Mouse (Mus musculus) forebrain, embryonic 16.5 days (tissue): ENCODE data around the gene Fam180a. TPM values are rescaled to one million over a fixed set of nuclear protein-coding genes. Genes with fewer than 3 reads are reported as not detected.

Experiments used
- ATAC-seq: fragments of 200-750 bp; cut with Nextera tagmentation; 2 replicates; pipeline ENCODE4 v1.8.0; 2017; ENCODE audit warnings: mild to moderate bottlenecking, moderate library complexity
- H3K27ac ChIP-seq: fragments of 300-500 bp; sonication (generic); 2 replicates; pipeline ENCODE4 v1.5.1; 2014; ENCODE audit warnings: low read length, control low read depth
- H3K27me3 ChIP-seq: fragments of 300-500 bp; sonication (generic); replicated peaks from 2 replicates; pipeline ENCODE4 v1.6.1; 2014; ENCODE audit warnings: low read length; ENCODE audit not compliant: control insufficient read depth, insufficient read depth
- H3K36me3 ChIP-seq: fragments of 300-500 bp; sonication (generic); 2 replicates; pipeline ENCODE4 v1.6.1; 2014; ENCODE audit not compliant: control insufficient read depth, insufficient read depth
- H3K4me1 ChIP-seq: fragments of 300-500 bp; sonication (generic); replicated peaks from 2 replicates; pipeline ENCODE4 v1.6.1; 2014; ENCODE audit warnings: low read length; ENCODE audit not compliant: control insufficient read depth, insufficient read depth
- H3K4me2 ChIP-seq: fragments of 300-500 bp; sonication (generic); 2 replicates; pipeline ENCODE4 v1.6.1; 2014; ENCODE audit warnings: mild to moderate bottlenecking, low read length, control low read depth
- H3K4me3 ChIP-seq: fragments of 300-500 bp; sonication (generic); replicated peaks from 2 replicates; pipeline ENCODE4 v1.5.1; 2014; ENCODE audit warnings: mild to moderate bottlenecking, low read length, control low read depth
- H3K9ac ChIP-seq: fragments of 300-500 bp; sonication (generic); replicated peaks from 2 replicates; pipeline ENCODE4 v1.6.1; 2014; ENCODE audit warnings: low read depth, low read length, control low read depth
- H3K9me3 ChIP-seq: fragments of 300-500 bp; sonication (generic); 2 replicates; pipeline ENCODE4 v1.6.1; 2016; ENCODE audit warnings: low read length; ENCODE audit not compliant: control insufficient read depth
- WGBS: fragments of 180-500 bp; shearing (Covaris S2); extraction: QIAGEN DNeasy Blood & Tissue Kit; methylation state at CpG from one replicate; pipeline ENCODE4 v1.1.7; 2014; 5-methylcytosine and 5-hydroxymethylcytosine counted together
- polyA plus RNA-seq: library from polyadenylated mRNA; unstranded; fragments of >200 nt; fragmentation: Nextera tagmentation; extraction: Ambion mirVana; gene quantifications from 2 replicates; pipeline ENCODE4 v1.2.1, GENCODE M21; 2015

The Fam180a gene
- polyA plus RNA-seq, 1 experiment from 2014 or later = 1.0 TPM

GRCm38 (mm10) chr6:35273391-35274082 is 52.4 kb downstream of the Fam180a start:
- Histone ChIP-seq H3K4me2 (no peak overlapping the region), H3K9ac (no peak overlapping the region), H3K4me3 (no peak overlapping the region), H3K27me3 (no peaks in the 10 kb centered on the region), H3K9me3 (no peaks in the 10 kb centered on the region), H3K27ac (no peak overlapping the region), H3K36me3 (no peaks in the 10 kb centered on the region), H3K4me1 (no peaks in the 10 kb centered on the region)
- 90% methylated on average over 11 of the region's 11 CpGs for WGBS
- ATAC-seq = no peak

GRCm38 (mm10) chr6:35271868-35272765 is 53.8 kb downstream of the Fam180a start:
- H3K27ac ChIP-seq = no peak overlapping the region
- no peaks in the 10 kb centered on the region for H3K4me1 ChIP-seq
- no peaks in the 10 kb centered on the region for H3K27me3 ChIP-seq
- no peak overlapping the region for H3K4me3 ChIP-seq
- H3K4me2 ChIP-seq = no peak overlapping the region
- 90% methylated on average over 20 of the region's 20 CpGs for WGBS
- no peak for ATAC-seq
- no peaks in the 10 kb centered on the region for H3K9me3 ChIP-seq
- H3K36me3 ChIP-seq = no peaks in the 10 kb centered on the region
- H3K9ac ChIP-seq = no peak overlapping the region

GRCm38 (mm10) chr6:35271094-35271855 is 54.7 kb downstream of the Fam180a start:
- Histone ChIP-seq H3K4me1 (no peaks in the 10 kb centered on the region), H3K27me3 (no peaks in the 10 kb centered on the region), H3K4me3 (no peak overlapping the region), H3K9ac (no peak overlapping the region), H3K36me3 (no peaks in the 10 kb centered on the region), H3K4me2 (no peak overlapping the region), H3K9me3 (no peaks in the 10 kb centered on the region), H3K27ac (no peak overlapping the region)
- WGBS = 72% methylated on average over 12 of the region's 12 CpGs
- peak; percentile 45 for ATAC-seq

GRCm38 (mm10) chr6:35269643-35270042 is 56.3 kb downstream of the Fam180a start:
- Histone ChIP-seq H3K27me3 (no peaks in the 10 kb centered on the region), H3K4me1 (no peaks in the 10 kb centered on the region), H3K4me3 (no peak overlapping the region), H3K9me3 (no peaks in the 10 kb centered on the region), H3K27ac (no peak overlapping the region), H3K9ac (no peak overlapping the region), H3K36me3 (no peaks in the 10 kb centered on the region), H3K4me2 (no peak overlapping the region)
- no peak for ATAC-seq
- 78% methylated on average over 13 of the region's 13 CpGs for WGBS

GRCm38 (mm10) chr6:35268711-35269110 is 57.2 kb downstream of the Fam180a start:
- Histone ChIP-seq H3K36me3 (0 out of 2 replicates have a peak, but pooled peaks cover 2% of the 10 kb centered on the region), H3K4me1 (no peaks in the 10 kb centered on the region), H3K9ac (no peak overlapping the region), H3K27me3 (no peaks in the 10 kb centered on the region), H3K9me3 (no peaks in the 10 kb centered on the region), H3K4me3 (no peak overlapping the region), H3K4me2 (no peak overlapping the region), H3K27ac (no peak overlapping the region)
- 95% methylated on average over 13 of the region's 13 CpGs for WGBS
- ATAC-seq = no peak

GRCm38 (mm10) chr6:35265580-35266278 is 60.2 kb downstream of the Fam180a start:
- Histone ChIP-seq H3K4me1 (no peaks in the 10 kb centered on the region), H3K9ac (no peak overlapping the region), H3K27ac (no peak overlapping the region), H3K9me3 (no peaks in the 10 kb centered on the region), H3K27me3 (no peaks in the 10 kb centered on the region), H3K36me3 (peaks cover 5% of the 10 kb centered on the region; the same call in 1 of the 2 replicates), H3K4me2 (no peak overlapping the region), H3K4me3 (no peak overlapping the region)
- no peak for ATAC-seq
- WGBS = 86% methylated on average over 15 of the region's 15 CpGs

Other genes starting within 250 kb of the Fam180a start
- 36.2 and 39.8 TPM in 2 replicates for gene Cnot4, start 192.4 kb downstream of the Fam180a start, polyA plus RNA-seq
- 34.6 and 37.8 TPM in 2 replicates for gene Nup205, start 148.7 kb downstream of the Fam180a start, polyA plus RNA-seq
- 4.6 and 5.6 TPM in 2 replicates for gene Slc13a4, start 18.0 kb downstream of the Fam180a start, polyA plus RNA-seq
- gene Mtpn, start 213.7 kb upstream of the Fam180a start, polyA plus RNA-seq = 268 and 272 TPM in 2 replicates